10 mouse cellular contexts compared by ENCODE assay signal in genomic region chr17:10001071-10001591, GRCm38 (mm10).
DNase-seq lines count a peak whose midpoint lies in the region; ATAC-seq and TF ChIP-seq lines count a peak whose summit lies in the region.
"Had no signal": no experiment of that assay in that cellular context is flagged by ENCODE, and none has a peak within 500 bp of the region (broad histone marks: within the 10 kb centered on the region; RNA-seq: fewer than 3 reads in every experiment).

No protein-coding gene starts in this region.

- H3K9ac ChIP-seq in intestine, postnatal 0 days (ENCODE audit: low read depth, low read length), result no peak overlapping the region
- H3K9ac ChIP-seq: limb, embryonic 15.5 days had no signal

- H3K27me3 ChIP-seq in intestine, postnatal 0 days (replicated peaks; ENCODE audit: control insufficient read depth, insufficient read depth, low read length), result no peaks in the 10 kb centered on the region
- H3K27me3 ChIP-seq: limb, embryonic 15.5 days; Patski had no signal

- H3K4me3 ChIP-seq in intestine, postnatal 0 days (ENCODE audit: low read depth, low read length), result no peak overlapping the region
- H3K4me3 ChIP-seq: limb, embryonic 15.5 days had no signal

- intact Hi-C loops in gastrocnemius, postnatal 36 days (cut with DNase I), result loop anchor here (10.0 kb wide), 1 partner anchor 314 kb away; the partner anchor contains the start of gene Qk

- no peak for ATAC-seq in intestine, postnatal 0 days
- ATAC-seq: Patski had no signal

- no peaks in the 10 kb centered on the region for H3K9me3 ChIP-seq in intestine, postnatal 0 days (ENCODE audit: control insufficient read depth)
- H3K9me3 ChIP-seq: limb, embryonic 15.5 days had no signal

- no peaks in the 10 kb centered on the region for H3K36me3 ChIP-seq in intestine, postnatal 0 days (ENCODE audit: control insufficient read depth, insufficient read depth)
- H3K36me3 ChIP-seq: limb, embryonic 15.5 days had no signal

- H3K4me1 ChIP-seq in intestine, postnatal 0 days (replicated peaks; ENCODE audit: control insufficient read depth, insufficient read depth, low read length), result no peaks in the 10 kb centered on the region
- H3K4me1 ChIP-seq: limb, embryonic 15.5 days had no signal

- TF ChIP-seq CTCF in intestine, postnatal 0 days (IDR thresholded peaks at IDR 0.05; ENCODE audit: low read depth), result no peak

- H3K4me2 ChIP-seq in intestine, postnatal 0 days (replicated peaks; ENCODE audit: low read depth), result no peak overlapping the region
- H3K4me2 ChIP-seq: limb, embryonic 15.5 days had no signal

- WGBS in intestine, postnatal 0 days, result 64% methylated on average over 7 of the region's 7 CpGs

- peak; percentile 41 to 55 for DNase-seq in right cerebral cortex, postnatal 10 days (ENCODE audit: low spot score in 2 of 2)
- DNase-seq in right cerebral cortex, adult 2 months (ENCODE audit: low spot score in 2 of 2), result no peak
- peak; percentile 41 to 69 for DNase-seq in gastrocnemius, postnatal 36 days
- DNase-seq in kidney, postnatal 36 days, result peak; percentile 56 to 83
- DNase-seq in telencephalon, adult 2 months (ENCODE audit: low read depth, low spot score), result peak; percentile 26
- DNase-seq in cerebellum, postnatal 10 days, result no peak
- DNase-seq: thymus, postnatal 4 days had no signal

- no peak overlapping the region for H3K27ac ChIP-seq in intestine, postnatal 0 days (ENCODE audit: low read depth, low read length)
- H3K27ac ChIP-seq: limb, embryonic 15.5 days had no signal

Comparison
In these comparisons a context has a peak if more than half of its experiments do, and no peak if none do; other contexts are left out.
1. DNase-seq: peak in right cerebral cortex, postnatal 10 days (2 of 2), gastrocnemius, postnatal 36 days (2 of 2), kidney, postnatal 36 days (2 of 2) and telencephalon, adult 2 months (single experiment); none in right cerebral cortex, adult 2 months (0 of 2) and cerebellum, postnatal 10 days (0 of 2).